Mouse (Mus musculus) layer of hippocampus, adult 11-12 months (tissue): Measurements from ENCODE around the gene Nr2f2.

Experiments used
- DNase-seq: peaks from one replicate; pipeline ENCODE4 v3.0.0; 2022; ENCODE audit warnings: low spot score

Gene Nr2f2

DNA sequence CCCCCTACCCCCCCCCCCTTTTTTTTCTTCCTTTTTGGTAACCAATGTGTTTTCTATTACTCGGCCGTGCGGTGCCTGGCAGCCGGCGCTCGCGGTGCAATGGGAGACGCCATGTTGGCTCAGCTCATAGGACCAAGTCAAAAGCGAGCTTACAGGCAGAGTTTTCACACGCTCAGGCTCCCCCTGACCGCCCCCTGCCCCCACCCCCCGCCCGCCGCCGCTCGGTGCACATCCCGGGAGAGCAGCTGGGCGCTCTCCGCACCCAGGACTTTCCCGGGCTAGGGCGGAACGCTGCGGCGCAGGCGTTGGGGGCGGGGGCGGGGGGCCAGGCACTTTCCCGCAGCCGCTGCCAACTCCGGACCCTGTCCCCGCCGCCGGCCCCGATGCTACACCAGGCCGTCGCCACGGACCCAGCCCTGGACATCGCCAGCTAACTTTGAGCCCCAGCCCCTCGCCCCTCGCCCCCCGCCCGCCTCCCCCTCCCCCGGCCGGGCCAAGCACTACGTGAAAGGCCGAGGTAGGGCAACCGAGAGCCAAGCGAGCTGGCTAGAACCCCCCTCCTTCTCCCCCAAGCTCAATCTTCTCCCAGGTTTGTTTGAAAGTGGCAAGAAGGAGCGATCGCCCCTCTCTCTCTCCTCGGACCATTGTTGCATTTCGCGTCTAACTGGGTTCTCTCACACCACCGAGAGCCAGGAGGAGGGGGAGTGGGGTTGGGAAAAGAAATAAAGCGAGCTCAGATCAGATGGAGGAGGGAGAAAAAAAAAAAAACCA, 15.6 kb downstream of the Nr2f2 start:
- DNase-seq: no peak

DNA sequence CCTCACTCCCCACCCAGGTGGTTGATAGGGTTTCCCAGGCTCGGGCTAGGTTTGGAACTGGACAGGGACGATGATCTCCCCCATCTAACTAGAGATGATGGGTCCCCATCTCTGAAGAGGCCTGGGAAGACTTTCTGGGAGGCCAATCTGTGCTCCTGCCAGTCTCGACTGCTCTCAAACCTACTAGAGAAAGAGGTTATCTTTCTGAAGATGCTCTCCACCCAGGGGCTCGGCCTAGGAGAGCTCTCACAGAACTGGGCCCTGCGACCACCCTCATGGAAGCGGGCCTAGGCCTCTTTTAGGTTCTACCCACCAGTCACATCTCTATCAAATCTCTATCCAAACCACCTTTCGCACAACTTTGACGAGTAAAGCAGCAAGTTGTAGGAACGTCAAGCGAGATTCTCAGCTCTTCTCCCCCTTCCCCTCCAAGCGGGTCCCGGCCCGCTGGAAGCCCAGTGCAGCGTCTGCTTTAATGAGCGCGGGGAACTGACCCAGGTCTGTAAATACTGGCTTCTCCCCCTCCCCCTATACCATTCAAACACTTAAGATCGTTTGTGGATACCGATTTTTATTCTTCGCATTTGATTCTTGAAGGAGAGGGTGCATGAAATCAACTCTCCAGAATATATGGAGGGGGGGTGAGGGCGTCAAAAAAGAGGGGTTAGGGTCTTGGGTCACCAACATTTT, 16.4 kb downstream of the Nr2f2 start:
- DNase-seq: no peak

DNA sequence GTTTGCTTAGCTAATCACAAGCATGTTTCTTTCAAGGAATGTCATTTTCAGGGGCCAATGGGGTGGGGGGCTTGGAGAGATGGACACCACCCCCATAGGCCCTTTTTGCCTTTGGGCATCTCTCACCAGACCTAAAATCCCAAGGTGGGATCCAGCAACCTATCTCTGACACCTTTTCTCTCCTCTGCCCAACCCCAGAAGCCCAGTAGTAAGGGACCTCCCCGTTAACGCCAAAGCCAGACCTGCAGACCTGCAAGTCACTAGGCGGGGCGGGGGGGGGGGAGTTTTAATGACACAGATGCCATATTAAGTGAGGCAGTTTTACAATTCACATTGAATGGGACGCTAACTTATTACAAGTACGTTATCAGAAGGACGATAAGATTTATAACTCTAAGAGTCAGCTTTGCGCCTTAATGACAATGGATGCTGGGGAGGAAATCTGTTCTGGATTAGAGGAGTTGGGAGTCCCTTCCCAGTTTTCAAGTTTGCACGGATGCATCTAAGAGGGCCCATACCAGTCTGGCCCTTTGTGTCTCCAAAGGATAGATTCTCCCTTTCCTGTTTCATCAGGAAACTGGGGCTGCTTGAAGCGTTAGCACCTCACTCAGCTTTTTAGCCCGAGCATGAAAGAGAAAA, 17.4 kb downstream of the Nr2f2 start:
- DNase-seq: no peak

DNA sequence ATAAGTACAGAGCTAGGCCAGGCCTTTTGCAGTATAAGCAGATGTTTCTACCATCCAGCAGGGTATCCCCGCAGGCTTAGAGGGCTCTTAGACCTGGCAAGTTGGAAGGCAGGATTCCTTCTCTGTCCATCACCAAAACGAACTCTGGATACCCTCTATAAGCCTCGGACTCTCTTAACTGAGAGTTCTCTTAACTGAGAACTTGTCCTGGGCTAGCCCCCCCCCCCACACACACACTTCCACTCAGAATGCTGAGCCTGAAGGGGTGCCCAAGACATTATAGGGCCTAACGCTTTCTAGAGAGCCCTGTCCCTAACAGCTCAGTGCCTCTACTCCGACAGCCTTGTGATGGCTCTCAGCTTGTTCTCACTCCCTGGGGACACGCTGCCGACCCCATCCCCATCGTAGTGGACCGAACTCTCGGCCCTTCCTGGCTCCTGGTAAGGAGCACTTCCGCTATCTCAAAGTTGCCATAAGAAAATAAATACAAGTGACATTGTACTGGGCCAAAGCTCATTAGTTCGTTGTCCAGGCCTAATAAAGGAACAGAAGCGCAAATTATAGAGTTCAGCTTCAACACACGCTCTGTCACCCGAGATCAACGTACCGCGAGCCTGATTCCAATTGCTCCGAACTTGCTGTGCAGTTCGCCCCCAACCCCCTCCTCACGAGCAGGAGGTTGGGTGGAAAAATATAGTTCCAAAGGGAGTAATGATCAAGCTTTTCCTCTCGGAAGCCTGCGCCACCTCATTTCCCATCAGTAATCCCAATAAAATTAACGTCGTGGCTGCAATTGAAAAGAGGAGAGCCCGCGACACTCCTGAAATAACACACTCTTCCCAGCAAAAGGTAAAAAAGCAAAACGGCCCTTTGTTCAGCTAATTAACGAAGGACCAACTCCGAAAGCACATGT, 18.2 kb downstream of the Nr2f2 start:
- DNase-seq: no peak

DNA sequence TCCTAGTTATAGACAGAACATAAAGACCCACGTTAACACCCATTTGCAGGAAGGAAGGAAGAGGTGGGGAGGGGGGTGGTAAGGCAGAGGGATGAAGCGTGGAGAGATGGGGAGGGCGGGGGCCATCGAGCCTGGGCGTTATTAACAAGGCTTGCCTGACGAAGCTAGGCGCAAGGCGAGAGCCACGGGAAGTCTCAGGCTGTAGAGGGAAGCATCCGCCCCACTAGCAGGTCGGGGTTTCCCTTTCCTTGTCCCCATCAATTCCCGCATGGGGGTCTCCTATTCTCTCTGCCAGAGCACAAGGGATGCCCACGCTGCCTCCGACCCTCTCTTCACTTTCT, 18.9 kb downstream of the Nr2f2 start:
- DNase-seq: no peak

DNA sequence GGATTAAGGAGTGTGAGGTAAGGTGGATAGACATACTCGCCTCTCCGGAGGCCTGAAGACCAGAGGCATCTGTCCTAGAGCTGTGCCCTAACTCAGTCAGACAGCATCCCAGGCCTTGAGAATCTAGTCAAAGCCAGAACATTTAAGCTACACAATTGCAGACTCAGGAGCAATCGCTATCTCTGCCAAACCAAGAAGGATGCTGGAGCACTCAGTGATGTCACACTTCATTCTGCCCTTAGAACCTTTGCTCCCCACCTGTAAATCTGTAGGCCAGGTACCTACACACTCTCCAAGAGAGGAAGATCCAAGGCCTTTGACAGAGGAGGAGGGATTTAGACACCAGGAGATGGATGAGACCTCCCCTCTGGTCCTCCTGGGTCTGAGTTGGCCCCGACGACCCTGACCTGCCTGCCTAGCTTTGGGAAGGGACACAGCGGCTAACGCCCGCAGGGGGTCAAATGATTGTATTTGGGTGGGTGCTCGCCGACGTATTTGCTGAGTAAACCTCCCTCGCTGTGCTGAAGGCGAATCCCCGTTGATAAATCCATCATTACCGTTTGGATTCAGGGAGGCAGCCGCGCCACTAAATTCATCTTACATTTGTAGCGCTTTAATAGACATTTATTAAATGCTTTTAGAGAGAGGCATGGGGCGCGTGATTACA, 19.5 kb downstream of the Nr2f2 start:
- DNase-seq: no peak

DNA sequence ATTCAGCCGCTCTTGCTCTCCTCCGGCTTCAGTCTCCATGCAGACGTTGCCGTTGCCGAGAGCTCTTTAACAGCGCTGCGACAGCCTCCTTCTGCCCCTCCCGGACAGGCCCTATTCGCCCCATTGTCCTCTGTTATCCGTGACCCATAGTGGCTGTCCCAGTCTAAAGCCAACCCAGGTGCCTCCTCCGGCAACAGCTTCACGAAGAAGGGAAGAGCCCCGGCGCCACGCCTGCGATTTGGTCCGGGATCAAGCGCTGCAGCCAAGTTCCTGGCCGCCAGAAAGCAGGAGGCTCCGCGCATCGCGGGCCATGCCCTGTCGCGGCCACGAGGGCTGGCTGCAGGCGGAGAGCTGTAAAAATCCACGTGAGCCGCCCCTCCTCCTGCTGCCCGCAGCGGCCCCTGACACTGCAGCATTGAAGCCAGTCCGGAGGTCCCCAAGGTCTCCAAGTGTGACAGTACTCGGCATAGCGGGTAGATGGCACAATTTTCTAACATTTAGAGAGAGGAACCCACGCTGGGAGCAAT, 20.5 kb downstream of the Nr2f2 start:
- peak; percentile 59 for DNase-seq

DNA sequence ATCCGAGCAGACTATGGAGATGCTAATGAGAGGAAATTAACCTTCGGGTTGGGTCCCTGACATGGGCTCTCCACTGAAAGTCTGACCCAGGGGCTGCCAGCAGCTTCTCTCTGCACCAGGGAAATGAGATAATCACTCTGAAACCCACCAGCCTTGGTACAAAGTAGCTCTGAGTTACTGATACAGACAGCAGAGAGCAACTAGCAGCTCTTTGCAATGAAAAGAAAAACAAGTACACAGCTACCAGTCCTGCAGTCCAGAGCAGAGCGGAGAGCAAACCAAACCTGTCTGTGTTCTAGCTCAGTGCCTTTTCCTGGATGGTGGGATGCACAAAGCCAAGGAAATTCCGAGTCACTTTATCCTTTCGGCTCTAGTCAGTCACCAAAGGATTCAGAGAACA, 23.1 kb downstream of the Nr2f2 start:
- no peak for DNase-seq

DNA sequence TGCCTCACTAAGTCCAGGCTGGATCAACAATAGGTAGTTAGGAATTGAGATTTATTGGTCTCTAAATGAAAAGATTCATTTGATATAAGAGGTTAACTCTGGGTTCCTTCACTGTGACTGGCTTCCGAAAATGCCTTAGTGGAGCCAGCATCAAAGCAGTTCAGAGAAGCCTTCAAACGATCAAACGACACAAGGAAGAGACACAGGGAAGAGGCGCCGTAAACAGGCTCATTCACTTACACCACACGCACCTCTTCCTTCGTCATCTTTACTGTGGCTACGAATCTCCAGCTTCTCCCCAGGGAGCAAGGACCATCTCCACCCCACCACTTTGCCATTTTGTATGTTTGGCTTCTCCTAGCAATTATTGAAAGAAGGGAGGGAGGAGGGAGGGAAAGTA, 23.8 kb downstream of the Nr2f2 start:
- DNase-seq: no peak

DNA sequence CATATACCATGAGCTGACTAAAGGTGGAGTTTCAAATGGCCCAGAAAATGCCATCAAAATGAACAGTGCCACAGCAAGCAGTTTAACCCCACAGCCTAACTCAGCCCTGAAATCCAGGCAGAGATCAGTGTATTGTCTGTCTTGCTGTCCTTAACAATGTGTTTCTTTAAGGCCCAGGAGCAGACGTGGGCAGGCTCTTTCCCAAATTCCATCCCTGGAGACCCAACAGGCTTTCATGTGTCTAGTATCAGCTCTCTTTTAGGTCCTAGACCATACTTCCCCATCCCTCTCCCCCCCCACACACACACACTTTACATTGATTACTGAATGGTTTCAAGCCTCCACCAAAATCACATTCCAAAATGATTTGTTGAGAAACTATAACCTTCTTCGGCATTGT, 24.5 kb downstream of the Nr2f2 start:
- DNase-seq: no peak

DNA sequence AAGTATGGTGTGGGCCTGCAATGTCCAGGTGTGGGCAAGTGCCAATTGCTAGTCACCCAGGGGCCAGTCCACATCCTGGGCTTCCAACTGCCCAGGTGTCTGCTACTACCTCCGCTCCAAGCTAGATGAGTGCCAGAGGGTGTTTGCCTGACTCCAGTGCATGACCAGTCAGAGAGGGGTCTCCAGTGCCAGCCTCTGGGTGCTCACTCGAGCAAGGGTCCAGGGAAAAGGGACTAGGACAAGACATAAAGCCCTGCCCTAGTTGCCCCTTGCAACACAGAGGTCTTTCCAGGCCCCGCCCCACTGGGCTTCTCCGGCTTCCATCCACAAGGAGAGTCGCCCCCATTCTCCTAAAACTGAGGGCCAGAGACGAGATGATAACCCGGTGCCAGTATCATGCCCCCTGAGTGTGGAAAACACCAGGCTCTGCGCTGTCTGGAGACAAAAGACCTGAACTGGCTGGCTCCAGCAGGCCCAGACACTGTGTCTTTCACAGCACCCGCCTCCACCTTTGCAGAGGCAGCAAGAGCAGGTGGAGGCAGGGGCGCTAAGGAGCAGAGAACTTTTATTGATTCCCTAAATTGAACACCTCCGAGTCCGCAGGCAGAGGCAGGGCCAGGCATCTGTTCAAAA, 26.4 kb downstream of the Nr2f2 start:
- no peak for DNase-seq

DNA sequence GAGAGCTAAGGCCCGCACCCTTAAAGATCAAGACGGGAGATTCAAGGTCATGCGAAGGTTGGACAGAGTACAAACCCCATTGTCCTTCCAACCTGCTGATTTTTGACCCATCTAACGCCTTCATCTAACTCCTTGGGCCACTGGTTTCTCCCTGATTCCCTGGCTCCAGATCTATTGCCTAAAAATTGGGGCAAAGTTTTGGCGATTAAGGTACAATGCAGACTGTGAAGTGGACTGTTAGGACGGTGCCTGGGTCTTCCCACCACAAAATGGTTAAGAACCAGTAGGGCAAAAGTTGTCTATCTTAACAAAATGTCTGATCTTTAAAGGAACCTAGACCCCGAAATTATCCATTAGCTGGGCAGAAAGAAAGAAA, 28.3 kb downstream of the Nr2f2 start:
- no peak for DNase-seq

DNA sequence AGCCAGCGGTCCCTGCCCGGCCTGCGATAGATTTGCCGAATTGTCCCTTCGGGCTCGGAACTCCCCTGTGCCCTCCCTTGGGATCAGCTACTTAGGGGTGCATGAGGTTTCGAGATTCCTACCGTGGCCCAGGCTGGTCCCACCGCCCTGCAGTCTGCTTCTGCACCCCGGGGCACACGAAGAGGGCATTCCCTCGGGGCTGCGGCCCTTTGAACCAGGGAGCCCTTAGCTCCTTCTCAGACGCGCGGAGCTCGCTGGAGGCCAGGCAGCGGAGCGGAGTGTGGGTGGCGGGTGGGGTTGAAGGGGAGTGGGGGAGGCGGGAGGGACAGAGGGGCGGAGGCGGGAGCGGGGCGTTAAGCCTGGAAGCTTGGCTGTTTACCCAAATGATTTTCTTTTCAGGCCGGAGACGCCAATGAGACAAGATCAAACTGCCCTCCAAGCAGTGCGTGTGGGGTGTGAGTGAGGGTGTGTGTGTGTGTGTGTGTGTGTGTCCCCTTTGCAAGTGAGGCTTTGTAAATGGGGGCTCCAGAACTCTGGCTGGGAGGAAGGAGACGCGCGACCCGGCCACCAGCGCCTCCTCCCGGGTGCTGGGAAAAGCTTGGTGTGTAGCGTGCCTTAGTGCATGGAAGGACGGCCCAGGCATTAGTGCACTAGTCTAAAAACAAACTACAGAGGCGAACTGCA, 28.8 kb downstream of the Nr2f2 start:
- DNase-seq: no peak

DNA sequence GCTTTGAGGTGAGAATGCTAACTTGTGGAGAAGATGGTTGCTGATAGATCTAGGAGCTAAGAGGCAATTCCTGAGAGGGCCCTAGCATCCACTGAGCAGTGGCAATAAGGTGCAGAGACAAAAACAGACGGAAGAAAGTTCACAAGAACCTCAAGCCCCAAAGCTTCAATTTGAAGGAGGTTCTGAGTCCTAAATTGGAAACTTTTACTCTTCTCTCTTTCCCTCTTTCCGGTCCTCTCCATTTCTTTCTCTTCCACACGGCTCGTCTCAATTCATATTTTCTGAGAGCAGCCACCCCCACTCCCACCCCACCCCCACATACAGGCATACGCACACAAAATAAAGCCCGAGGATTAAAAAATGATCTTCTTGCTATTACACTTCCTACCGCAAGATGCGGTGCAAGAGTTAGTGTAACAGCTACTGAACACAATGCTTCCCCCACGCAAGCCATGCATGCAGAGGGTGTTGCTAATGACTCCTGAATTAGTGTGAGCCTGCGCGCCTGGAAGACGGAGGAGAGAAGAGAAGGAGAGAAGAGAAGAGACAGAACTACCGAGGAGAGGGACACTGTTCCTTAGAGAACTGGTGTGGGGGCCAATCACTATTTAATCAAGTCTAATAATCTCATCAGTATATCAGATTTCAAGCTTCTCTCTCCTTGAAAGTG, 29.8 kb downstream of the Nr2f2 start:
- no peak for DNase-seq

DNA sequence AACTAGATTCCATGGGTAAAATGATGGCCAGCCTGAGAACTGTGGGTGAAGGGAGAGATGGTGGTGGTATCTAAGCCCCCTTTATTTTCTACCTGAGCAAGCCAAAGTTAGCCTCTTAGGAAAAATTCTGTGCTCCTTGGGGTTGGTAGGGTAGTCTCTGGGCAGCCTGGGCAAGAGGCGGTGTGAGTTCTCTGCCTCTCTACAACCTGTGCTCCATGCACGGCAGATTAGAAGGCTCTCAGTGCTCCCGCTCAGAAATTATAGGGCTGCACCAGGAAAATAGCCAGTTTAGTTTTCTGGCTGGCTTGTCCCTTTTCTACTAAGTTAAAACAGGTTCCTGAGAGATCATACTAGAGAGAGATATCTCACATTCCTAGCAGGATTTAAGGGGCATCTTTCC, 30.4 kb downstream of the Nr2f2 start:
- DNase-seq: no peak

DNA sequence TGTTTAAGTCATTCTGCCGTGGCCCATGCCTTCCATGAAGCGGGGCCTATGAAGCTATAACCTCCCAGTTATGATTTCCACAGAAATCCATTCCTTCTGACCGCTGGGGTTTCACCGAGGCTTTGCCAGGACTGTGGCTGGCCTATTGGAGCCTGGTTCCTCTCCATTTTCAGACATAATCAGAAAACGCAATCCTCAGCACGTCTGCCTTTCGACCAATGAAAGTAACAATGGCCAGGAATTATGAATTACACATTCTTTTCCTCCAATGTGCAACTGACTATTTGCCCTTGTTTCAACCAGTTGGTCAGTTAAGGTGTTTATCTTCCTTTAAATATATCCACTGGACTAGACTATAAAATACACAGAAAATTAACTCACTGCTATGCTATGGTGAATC, 31.1 kb downstream of the Nr2f2 start:
- DNase-seq: no peak

DNA sequence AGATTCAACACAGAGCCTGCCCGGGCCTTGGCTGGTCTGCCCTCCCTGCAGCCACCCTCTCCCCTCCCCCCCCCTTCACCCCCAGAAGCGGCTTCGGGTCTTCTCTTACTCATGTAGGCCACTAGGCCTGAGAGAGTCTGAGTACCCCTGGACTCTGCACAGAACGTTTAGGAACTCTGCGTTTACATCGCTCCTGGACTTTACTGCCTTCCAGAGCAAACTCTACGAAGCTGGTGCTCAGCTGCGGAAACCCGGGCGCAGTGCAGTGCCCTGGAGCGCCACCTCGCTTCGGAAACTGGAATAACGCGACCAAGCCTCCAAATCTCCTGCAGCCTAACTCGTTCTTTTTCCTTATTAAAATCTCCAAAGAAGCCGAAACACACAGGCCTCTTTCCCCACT, 31.7 kb downstream of the Nr2f2 start:
- DNase-seq: peak; percentile 80

DNA sequence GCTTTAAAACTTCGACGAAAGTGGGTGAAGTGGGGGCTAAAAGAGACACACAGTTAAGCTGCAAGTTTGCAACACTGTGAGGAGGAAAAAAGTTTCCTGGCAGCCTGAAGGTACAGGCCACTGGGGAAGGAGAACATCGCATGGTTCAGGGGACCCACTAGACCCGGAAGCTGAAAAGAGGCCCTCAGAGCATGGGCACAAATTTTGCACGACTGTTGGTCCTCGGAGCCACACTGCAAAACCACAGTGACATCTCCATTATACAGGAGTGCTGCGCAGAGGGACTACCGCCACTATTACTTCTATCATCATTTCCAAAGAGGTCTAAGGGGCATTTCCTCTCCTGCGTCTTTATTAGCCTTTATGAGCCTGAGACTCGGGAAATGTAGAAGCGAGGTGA, 32.7 kb downstream of the Nr2f2 start:
- no peak for DNase-seq

DNA sequence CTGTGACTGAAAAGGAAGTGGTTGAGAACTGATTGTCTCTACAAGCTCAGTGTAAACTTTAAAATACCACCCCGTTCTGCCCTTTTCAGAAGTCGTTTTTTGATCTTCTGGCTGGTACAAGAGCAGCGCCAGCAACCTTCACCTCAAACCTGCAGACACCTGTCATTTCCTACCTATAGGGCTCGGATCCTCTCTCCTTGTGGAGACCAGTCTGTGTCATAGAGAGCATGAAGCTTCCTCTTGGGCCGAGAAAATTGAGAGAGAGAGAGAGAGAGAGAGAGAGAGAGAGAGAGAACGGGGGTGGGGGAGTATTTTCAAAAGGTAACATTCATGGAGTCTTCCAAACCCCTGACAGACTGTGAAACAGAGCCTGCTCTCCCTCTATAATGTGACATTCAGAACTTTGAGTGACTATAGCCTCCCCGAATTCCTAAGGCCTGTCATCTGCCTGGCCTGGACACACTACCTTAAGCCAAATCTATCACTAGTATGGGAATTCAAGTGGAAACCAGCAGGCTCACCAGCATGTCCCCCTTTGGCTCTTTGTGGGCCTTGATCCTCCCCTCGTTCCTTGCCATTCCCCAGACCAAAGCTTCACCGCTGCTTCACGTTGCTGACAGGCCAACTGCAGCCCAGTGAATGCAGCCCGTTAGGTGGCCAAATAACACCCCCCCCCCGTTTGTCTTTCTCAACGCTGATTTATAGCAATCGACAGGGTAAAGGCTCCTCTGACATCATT, 33.4 kb downstream of the Nr2f2 start:
- no peak for DNase-seq
